In genomic region chr8:46869521-46869925, GRCm38 (mm10) we compare ENCODE assay signal across 11 mouse cellular contexts.
DNase-seq lines count a peak whose midpoint lies in the region; ATAC-seq and TF ChIP-seq lines count a peak whose summit lies in the region.
"Had no signal": no experiment of that assay in that cellular context is flagged by ENCODE, and none has a peak within 500 bp of the region (broad histone marks: within the 10 kb centered on the region; RNA-seq: fewer than 3 reads in every experiment).

No protein-coding gene starts in this region.

- TF ChIP-seq CTCF in midbrain, postnatal 0 days (IDR thresholded peaks at IDR 0.05) = no peak

- 46% methylated on average over 6 of the region's 6 CpGs for WGBS in lung, embryonic 16.5 days
- 87% methylated on average over 6 of the region's 6 CpGs for WGBS in hindbrain, embryonic 13.5 days
- WGBS in midbrain, postnatal 0 days = 90% methylated on average over 6 of the region's 6 CpGs

- H3K9me3 ChIP-seq in lung, embryonic 16.5 days (ENCODE audit: control insufficient read depth, low read length) = no peaks in the 10 kb centered on the region
- H3K9me3 ChIP-seq in hindbrain, embryonic 13.5 days = no peaks in the 10 kb centered on the region
- no peaks in the 10 kb centered on the region for H3K9me3 ChIP-seq in midbrain, postnatal 0 days (ENCODE audit: low read length)
- H3K9me3 ChIP-seq: hindbrain, embryonic 15.5 days; midbrain, embryonic 12.5 days had no signal

- peak; percentile 86 for ATAC-seq in lung, embryonic 16.5 days (ENCODE audit: low read depth)
- no peak for ATAC-seq in hindbrain, embryonic 13.5 days (ENCODE audit: low FRiP score)
- no peak for ATAC-seq in midbrain, postnatal 0 days (ENCODE audit: low FRiP score)

- peaks cover 21% of the 10 kb centered on the region for H3K4me1 ChIP-seq in lung, embryonic 16.5 days (replicated peaks; ENCODE audit: control insufficient read depth, insufficient read depth, low read length)
- H3K4me1 ChIP-seq in hindbrain, embryonic 13.5 days (replicated peaks) = no peaks in the 10 kb centered on the region
- no peaks in the 10 kb centered on the region for H3K4me1 ChIP-seq in midbrain, postnatal 0 days (ENCODE audit: insufficient read depth, low read length)
- H3K4me1 ChIP-seq: hindbrain, embryonic 15.5 days; midbrain, embryonic 12.5 days had no signal

- peak; percentile 59 for DNase-seq in urinary bladder, postnatal 14 days (ENCODE audit: low spot score)
- no peak for DNase-seq in urinary bladder, postnatal 36 days (ENCODE audit: low spot score in 2 of 2)
- DNase-seq in fat pad, adult 2 months (ENCODE audit: extremely low read depth, low read depth, low spot score) = peak; percentile 47
- no peak for DNase-seq in spleen, adult 12 weeks (ENCODE audit: low spot score)
- no peak for DNase-seq in gastrocnemius, postnatal 4 days (ENCODE audit: low spot score in 2 of 2)
- no peak for DNase-seq in midbrain, postnatal 0 days (ENCODE audit: low spot score)
- DNase-seq: thymus, adult 2 months had no signal

- no peak overlapping the region for H3K4me2 ChIP-seq in lung, embryonic 16.5 days (ENCODE audit: low read depth, low read length)
- no peak overlapping the region for H3K4me2 ChIP-seq in hindbrain, embryonic 13.5 days
- H3K4me2 ChIP-seq in midbrain, postnatal 0 days (ENCODE audit: low read depth, low read length, poor library complexity, severe bottlenecking) = no peak overlapping the region
- H3K4me2 ChIP-seq: hindbrain, embryonic 15.5 days; midbrain, embryonic 12.5 days had no signal

- no peaks in the 10 kb centered on the region for H3K27me3 ChIP-seq in lung, embryonic 16.5 days (ENCODE audit: control insufficient read depth, insufficient read depth, low read depth, low read length)
- no peaks in the 10 kb centered on the region for H3K27me3 ChIP-seq in hindbrain, embryonic 13.5 days
- no peaks in the 10 kb centered on the region for H3K27me3 ChIP-seq in midbrain, postnatal 0 days (ENCODE audit: insufficient read depth, low read length)
- H3K27me3 ChIP-seq: hindbrain, embryonic 15.5 days; midbrain, embryonic 12.5 days had no signal

- no peak overlapping the region for H3K4me3 ChIP-seq in lung, embryonic 16.5 days (ENCODE audit: low read length)
- no peak overlapping the region for H3K4me3 ChIP-seq in hindbrain, embryonic 13.5 days
- no peak overlapping the region for H3K4me3 ChIP-seq in midbrain, postnatal 0 days (ENCODE audit: low read depth, low read length)
- H3K4me3 ChIP-seq: hindbrain, embryonic 15.5 days; midbrain, embryonic 12.5 days had no signal

- H3K36me3 ChIP-seq in lung, embryonic 16.5 days (ENCODE audit: control insufficient read depth, insufficient read depth, low read length) = no peaks in the 10 kb centered on the region
- no peaks in the 10 kb centered on the region for H3K36me3 ChIP-seq in hindbrain, embryonic 13.5 days
- no peaks in the 10 kb centered on the region for H3K36me3 ChIP-seq in midbrain, postnatal 0 days (ENCODE audit: insufficient read depth, low read length)
- H3K36me3 ChIP-seq: hindbrain, embryonic 15.5 days; midbrain, embryonic 12.5 days had no signal

- H3K27ac ChIP-seq in lung, embryonic 16.5 days (ENCODE audit: low read length) = peak overlapping the region; percentile 85
- H3K27ac ChIP-seq in hindbrain, embryonic 13.5 days = no peak overlapping the region
- H3K27ac ChIP-seq in midbrain, postnatal 0 days (ENCODE audit: low read depth, low read length) = no peak overlapping the region
- H3K27ac ChIP-seq: hindbrain, embryonic 15.5 days; midbrain, embryonic 12.5 days had no signal

- H3K9ac ChIP-seq in lung, embryonic 16.5 days (ENCODE audit: low read length) = no peak overlapping the region
- H3K9ac ChIP-seq in hindbrain, embryonic 13.5 days = no peak overlapping the region
- H3K9ac ChIP-seq in midbrain, postnatal 0 days (replicated peaks; ENCODE audit: low read length, poor library complexity, severe bottlenecking) = no peak overlapping the region
- H3K9ac ChIP-seq: hindbrain, embryonic 15.5 days; midbrain, embryonic 12.5 days had no signal

Comparison
In these comparisons a context has a peak if more than half of its experiments do, and no peak if none do; other contexts are left out.
1. DNase-seq: peak in urinary bladder, postnatal 14 days (single experiment) and fat pad, adult 2 months (single experiment); none in urinary bladder, postnatal 36 days (0 of 2), spleen, adult 12 weeks (single experiment), gastrocnemius, postnatal 4 days (0 of 2) and midbrain, postnatal 0 days (single experiment).